In the genomic region with DNA sequence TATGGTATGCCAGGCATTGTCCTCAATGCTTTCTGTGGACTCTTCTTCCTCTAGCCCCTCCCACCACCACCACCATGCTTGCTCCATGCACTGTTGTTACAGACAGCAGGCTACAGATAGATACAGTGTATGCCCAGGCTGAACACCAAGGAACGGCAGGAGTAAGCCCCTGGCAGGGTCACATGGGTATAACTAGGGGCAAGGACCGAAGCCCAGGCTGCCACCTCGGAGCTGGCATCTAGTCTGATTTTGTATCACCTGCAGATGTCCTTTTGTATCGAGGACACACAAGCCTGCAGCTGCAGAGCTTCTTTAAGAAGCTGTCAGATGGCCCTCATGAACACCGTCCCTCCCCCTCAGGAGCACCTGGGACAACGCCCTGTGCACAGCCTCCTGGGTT, we compare ENCODE assay signal across 22 mouse cellular contexts. TPM values are rescaled to one million over a fixed set of nuclear protein-coding genes. Genes with fewer than 3 reads are reported as not detected.
A peak's percentile ranks its signal among the peaks of the same experiment; 100 is the strongest.
DNase-seq lines count a peak whose midpoint lies in the region; ATAC-seq and TF ChIP-seq lines count a peak whose summit lies in the region.
"Had no signal": no experiment of that assay in that cellular context is flagged by ENCODE, and none has a peak within 500 bp of the region (broad histone marks: within the 10 kb centered on the region; RNA-seq: fewer than 3 reads in every experiment).

No protein-coding gene starts in this region.

- ATAC-seq in midbrain, embryonic 14.5 days (ENCODE audit: low FRiP score, low TSS enrichment): 0 out of 2 replicates have a peak, but pooled peaks have one; percentile 37
- ATAC-seq in hindbrain, postnatal 0 days: peak; percentile 21; the same call in 1 of the 2 replicates
- ATAC-seq in neural tube, embryonic 14.5 days (ENCODE audit: low read depth): peak; percentile 67; the same call in 1 of the 2 replicates
- ATAC-seq: CD4-positive, CD25-positive, alpha-beta regulatory T cell, adult 4 months had no signal

- no peak overlapping the region; the same call in 1 of the 2 replicates for H3K27ac ChIP-seq in midbrain, embryonic 14.5 days (replicated peaks; ENCODE audit: low read depth, low read length)
- no peak overlapping the region; the same call in 1 of the 2 replicates for H3K27ac ChIP-seq in midbrain, embryonic 10.5 days (replicated peaks)
- no peak overlapping the region; the same call in 1 of the 2 replicates for H3K27ac ChIP-seq in hindbrain, postnatal 0 days
- peak overlapping the region; percentile 41; the same call in 1 of the 2 replicates for H3K27ac ChIP-seq in neural tube, embryonic 14.5 days (ENCODE audit: low read depth, low read length)
- H3K27ac ChIP-seq: forebrain, embryonic 12.5 days; heart, adult 2 months; heart, embryonic 15.5 days; midbrain, embryonic 12.5 days; stomach, embryonic 15.5 days had no signal

- no peak for DNase-seq in midbrain, embryonic 14.5 days
- no peak for DNase-seq in midbrain, embryonic 10.5 days (ENCODE audit: low spot score)
- no peak for DNase-seq in hindbrain, postnatal 0 days (ENCODE audit: low spot score)
- DNase-seq in thymus, postnatal 36 days: peak; percentile 74 to 84
- DNase-seq in embryo, embryonic 10.5 days (ENCODE audit: low spot score): no peak
- DNase-seq in frontal cortex, postnatal 14 days (ENCODE audit: low spot score in 2 of 2): no peak
- no peak for DNase-seq in kidney, adult 11 months
- DNase-seq: cerebellum, adult 9-11 months; gastrocnemius, postnatal 10 days; heart, adult 2 months; kidney, adult 2 months; kidney, postnatal 14 days; lung, adult 18-20 months; lung, postnatal 4 days; spleen, adult 18-20 months had no signal

- 67% methylated on average over 6 of the region's 6 CpGs for WGBS in midbrain, embryonic 14.5 days
- 85% methylated on average over 6 of the region's 6 CpGs for WGBS in midbrain, embryonic 10.5 days
- WGBS in hindbrain, postnatal 0 days: 57% methylated on average over 6 of the region's 6 CpGs
- 63% methylated on average over 6 of the region's 6 CpGs for WGBS in neural tube, embryonic 14.5 days

- H3K9me3 ChIP-seq in midbrain, embryonic 14.5 days (ENCODE audit: control insufficient read depth, low read length): no peaks in the 10 kb centered on the region
- H3K9me3 ChIP-seq in midbrain, embryonic 10.5 days (replicated peaks): no peaks in the 10 kb centered on the region
- no peaks in the 10 kb centered on the region for H3K9me3 ChIP-seq in hindbrain, postnatal 0 days (ENCODE audit: low read length)
- H3K9me3 ChIP-seq in neural tube, embryonic 14.5 days (ENCODE audit: control insufficient read depth, low read length): no peaks in the 10 kb centered on the region
- H3K9me3 ChIP-seq: forebrain, embryonic 12.5 days; G1E; heart, embryonic 15.5 days; midbrain, embryonic 12.5 days; stomach, embryonic 15.5 days had no signal

- no peak overlapping the region for H3K4me2 ChIP-seq in midbrain, embryonic 14.5 days (ENCODE audit: low read length)
- no peak overlapping the region for H3K4me2 ChIP-seq in hindbrain, postnatal 0 days (ENCODE audit: low read depth, low read length)
- H3K4me2 ChIP-seq in neural tube, embryonic 14.5 days (ENCODE audit: low read depth, low read length): no peak overlapping the region
- H3K4me2 ChIP-seq: forebrain, embryonic 12.5 days; heart, embryonic 15.5 days; midbrain, embryonic 12.5 days; stomach, embryonic 15.5 days had no signal

- no peaks in the 10 kb centered on the region for H3K36me3 ChIP-seq in midbrain, embryonic 14.5 days (ENCODE audit: control insufficient read depth, insufficient read depth, low read length)
- H3K36me3 ChIP-seq in midbrain, embryonic 10.5 days: peaks cover 5% of the 10 kb centered on the region
- H3K36me3 ChIP-seq in hindbrain, postnatal 0 days (ENCODE audit: insufficient read depth, low read length): no peaks in the 10 kb centered on the region
- no peaks in the 10 kb centered on the region for H3K36me3 ChIP-seq in neural tube, embryonic 14.5 days (ENCODE audit: control insufficient read depth, insufficient read depth, low read length)
- H3K36me3 ChIP-seq: forebrain, embryonic 12.5 days; G1E; heart, embryonic 15.5 days; stomach, embryonic 15.5 days had no signal

- no peak for TF ChIP-seq CTCF in hindbrain, postnatal 0 days (IDR thresholded peaks at IDR 0.05; ENCODE audit: low read depth)

- H3K4me3 ChIP-seq in midbrain, embryonic 14.5 days (replicated peaks; ENCODE audit: low read depth, low read length): no peak overlapping the region
- H3K4me3 ChIP-seq in midbrain, embryonic 10.5 days: no peak overlapping the region
- no peak overlapping the region for H3K4me3 ChIP-seq in hindbrain, postnatal 0 days (ENCODE audit: low read length)
- H3K4me3 ChIP-seq in neural tube, embryonic 14.5 days (ENCODE audit: low read depth, low read length): no peak overlapping the region
- H3K4me3 ChIP-seq: forebrain, embryonic 12.5 days; heart, adult 2 months; heart, embryonic 15.5 days; midbrain, embryonic 12.5 days; stomach, embryonic 15.5 days had no signal

- H3K27me3 ChIP-seq in midbrain, embryonic 14.5 days (ENCODE audit: control insufficient read depth, insufficient read depth, low read length): no peaks in the 10 kb centered on the region
- H3K27me3 ChIP-seq in midbrain, embryonic 10.5 days (ENCODE audit: low read depth, poor library complexity, severe bottlenecking): no peaks in the 10 kb centered on the region
- no peaks in the 10 kb centered on the region for H3K27me3 ChIP-seq in hindbrain, postnatal 0 days (ENCODE audit: insufficient read depth, low read length)
- H3K27me3 ChIP-seq in neural tube, embryonic 14.5 days (ENCODE audit: control insufficient read depth, insufficient read depth, low read length): no peaks in the 10 kb centered on the region
- H3K27me3 ChIP-seq: forebrain, embryonic 12.5 days; heart, embryonic 15.5 days; midbrain, embryonic 12.5 days; stomach, embryonic 15.5 days had no signal

- H3K4me1 ChIP-seq in midbrain, embryonic 14.5 days (ENCODE audit: control insufficient read depth, insufficient read depth, low read length): peaks cover 7% of the 10 kb centered on the region; the same call in 1 of the 2 replicates
- H3K4me1 ChIP-seq in midbrain, embryonic 10.5 days: peaks cover 11% of the 10 kb centered on the region
- H3K4me1 ChIP-seq in hindbrain, postnatal 0 days (ENCODE audit: insufficient read depth, low read length): 0 out of 2 replicates have a peak, but pooled peaks cover 7% of the 10 kb centered on the region
- H3K4me1 ChIP-seq in neural tube, embryonic 14.5 days (ENCODE audit: control insufficient read depth, insufficient read depth, low read length): no peaks in the 10 kb centered on the region
- H3K4me1 ChIP-seq: heart, embryonic 15.5 days; stomach, embryonic 15.5 days had no signal

- H3K9ac ChIP-seq in midbrain, embryonic 14.5 days (replicated peaks; ENCODE audit: low read length): no peak overlapping the region
- H3K9ac ChIP-seq in hindbrain, postnatal 0 days (replicated peaks; ENCODE audit: low read length): no peak overlapping the region
- H3K9ac ChIP-seq in neural tube, embryonic 14.5 days (replicated peaks; ENCODE audit: low read depth, low read length): no peak overlapping the region; the same call in 1 of the 2 replicates
- H3K9ac ChIP-seq: forebrain, embryonic 12.5 days; heart, embryonic 15.5 days; midbrain, embryonic 12.5 days; stomach, embryonic 15.5 days had no signal

RNA-seq across cellular contexts. Expression of a gene that starts 52.8 kb away (rescaled TPM):
- 129 and 139 TPM in 2 replicates for polyA plus RNA-seq in midbrain, embryonic 14.5 days (2014; fragmentation: Nextera tagmentation; extraction: Ambion mirVana)
- 124 and 142 TPM in 2 replicates for polyA plus RNA-seq in midbrain, embryonic 10.5 days (2016; fragmentation: Nextera tagmentation; extraction: Ambion mirVana)
- 31.9 and 33.1 TPM in 2 replicates for total RNA-seq in hindbrain, postnatal 0 days (2014; rRNA removed)
- polyA plus RNA-seq in hindbrain, postnatal 0 days (2015; fragmentation: Nextera tagmentation; extraction: Ambion mirVana): 114 and 118 TPM in 2 replicates
- 131 and 132 TPM in 2 replicates for polyA plus RNA-seq in neural tube, embryonic 14.5 days (2014; fragmentation: Nextera tagmentation; extraction: Ambion mirVana)

Comparison
In these comparisons a context has a peak if more than half of its experiments do, and no peak if none do; other contexts are left out.
1. DNase-seq: peak in thymus, postnatal 36 days (2 of 2); none in midbrain, embryonic 14.5 days (single experiment), midbrain, embryonic 10.5 days (single experiment), hindbrain, postnatal 0 days (single experiment), embryo, embryonic 10.5 days (single experiment), frontal cortex, postnatal 14 days (0 of 2) and kidney, adult 11 months (single experiment).
2. Peak in every context shown above with its lines, with median percentiles within 50 percentile points of each other: ATAC-seq.